Mouse (Mus musculus) layer of hippocampus, postnatal 36 days (tissue): ENCODE data around the gene Wbp1l. TPM values are rescaled to one million over a fixed set of nuclear protein-coding genes. Genes with fewer than 3 reads are reported as not detected.

Experiments
- DNase-seq, 2 experiments: peaks; one replicate each; pipeline ENCODE4 v3.0.0; 2022
- total RNA-seq, 2 experiments: library from RNA; stranded (reverse); gene quantifications; 2 replicates each; pipeline ENCODE4 v1.2.3; 2021

Wbp1l gene
- total RNA-seq, 2 experiments from 2014 or later = 39.9 to 40.8 TPM

DNA sequence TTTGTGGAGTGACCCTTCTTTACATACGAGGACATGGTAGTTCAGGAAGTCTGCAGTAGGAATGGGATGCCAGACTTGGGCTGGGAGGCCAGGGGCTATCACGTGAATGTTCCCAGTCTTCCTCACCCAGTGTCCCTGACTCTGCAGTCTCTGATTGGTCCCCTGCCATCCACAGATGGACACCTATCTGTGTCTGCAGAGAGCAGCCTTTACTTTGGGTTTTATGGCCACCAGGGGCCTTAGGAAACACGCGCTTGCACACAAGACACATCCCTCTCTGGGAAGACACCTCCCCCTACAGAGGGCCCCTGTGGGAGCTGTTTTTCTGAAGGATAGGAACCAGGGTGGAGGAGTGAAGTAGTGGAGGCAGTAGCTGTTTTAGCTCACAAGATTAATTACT is 62.6 kb downstream of the Wbp1l start:
- no peak for DNase-seq

GRCm38 (mm10) chr19:46662214-46662613 is 63.3 kb downstream of the Wbp1l start:
- DNase-seq = no peak

DNA sequence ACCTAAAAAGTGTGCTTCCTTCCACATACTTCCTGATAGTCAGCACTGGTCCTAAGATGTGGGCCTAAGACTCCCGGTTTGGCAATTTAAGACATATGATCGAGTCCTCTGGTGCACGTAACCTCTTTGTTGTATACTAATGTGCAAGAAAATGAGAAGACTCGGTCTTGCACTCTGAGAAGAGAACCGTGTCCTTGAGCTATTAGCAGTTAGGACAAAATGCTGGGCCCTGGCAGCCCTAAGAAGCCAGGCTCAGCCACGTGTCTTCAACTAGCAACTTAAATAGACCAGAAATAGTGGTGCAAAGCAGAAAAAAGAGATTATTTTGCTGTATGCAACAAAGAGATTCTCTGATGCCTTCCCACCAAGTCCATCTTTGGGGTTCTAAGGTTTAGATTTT is 63.9 kb downstream of the Wbp1l start:
- no peak for DNase-seq

DNA sequence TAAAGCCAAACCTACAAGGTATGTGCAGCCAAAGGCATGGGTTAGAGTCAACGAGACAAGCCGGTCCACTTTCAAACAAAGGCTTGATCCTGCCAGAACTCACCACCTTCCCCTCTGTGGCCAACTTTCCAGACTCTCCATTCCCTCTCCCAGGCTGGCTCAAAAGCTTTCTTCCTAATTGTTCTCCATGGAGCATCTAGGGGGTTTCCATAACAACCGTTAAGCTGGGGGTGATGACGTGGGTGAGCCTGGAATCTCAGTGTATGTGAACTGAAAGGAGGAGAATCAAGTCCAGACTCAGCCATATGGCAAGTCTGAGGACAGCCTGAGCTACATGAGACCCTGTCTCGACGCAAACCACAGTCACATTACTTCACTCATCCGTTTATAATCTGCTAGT is 66.6 kb downstream of the Wbp1l start:
- no peak for DNase-seq

- DNase-seq = peak in 1 of 2 experiments; percentile 0
These were observed 68.4 kb downstream of the Wbp1l start for GRCm38 (mm10) chr19:46667300-46667699.

- peak in 1 of 2 experiments; percentile 1 for DNase-seq
These were observed 69.4 kb downstream of the Wbp1l start for GRCm38 (mm10) chr19:46668263-46668662.

- DNase-seq = no peak
These were observed 70.9 kb downstream of the Wbp1l start for GRCm38 (mm10) chr19:46669802-46670201.

GRCm38 (mm10) chr19:46670691-46671090 is 71.8 kb downstream of the Wbp1l start:
- peak; percentile 52 to 63 for DNase-seq

- DNase-seq = no peak
These were observed 74.0 kb downstream of the Wbp1l start, which contains the start of gene Cyp17a1 for GRCm38 (mm10) chr19:46672766-46673418. TSS of gene Cyp17a1 (minus strand) at chr19:46673172.

- no peak for DNase-seq
These were observed 76.8 kb downstream of the Wbp1l start for GRCm38 (mm10) chr19:46675641-46676040.

- no peak for DNase-seq
These were observed 81.0 kb downstream of the Wbp1l start for GRCm38 (mm10) chr19:46679720-46680383.

DNA sequence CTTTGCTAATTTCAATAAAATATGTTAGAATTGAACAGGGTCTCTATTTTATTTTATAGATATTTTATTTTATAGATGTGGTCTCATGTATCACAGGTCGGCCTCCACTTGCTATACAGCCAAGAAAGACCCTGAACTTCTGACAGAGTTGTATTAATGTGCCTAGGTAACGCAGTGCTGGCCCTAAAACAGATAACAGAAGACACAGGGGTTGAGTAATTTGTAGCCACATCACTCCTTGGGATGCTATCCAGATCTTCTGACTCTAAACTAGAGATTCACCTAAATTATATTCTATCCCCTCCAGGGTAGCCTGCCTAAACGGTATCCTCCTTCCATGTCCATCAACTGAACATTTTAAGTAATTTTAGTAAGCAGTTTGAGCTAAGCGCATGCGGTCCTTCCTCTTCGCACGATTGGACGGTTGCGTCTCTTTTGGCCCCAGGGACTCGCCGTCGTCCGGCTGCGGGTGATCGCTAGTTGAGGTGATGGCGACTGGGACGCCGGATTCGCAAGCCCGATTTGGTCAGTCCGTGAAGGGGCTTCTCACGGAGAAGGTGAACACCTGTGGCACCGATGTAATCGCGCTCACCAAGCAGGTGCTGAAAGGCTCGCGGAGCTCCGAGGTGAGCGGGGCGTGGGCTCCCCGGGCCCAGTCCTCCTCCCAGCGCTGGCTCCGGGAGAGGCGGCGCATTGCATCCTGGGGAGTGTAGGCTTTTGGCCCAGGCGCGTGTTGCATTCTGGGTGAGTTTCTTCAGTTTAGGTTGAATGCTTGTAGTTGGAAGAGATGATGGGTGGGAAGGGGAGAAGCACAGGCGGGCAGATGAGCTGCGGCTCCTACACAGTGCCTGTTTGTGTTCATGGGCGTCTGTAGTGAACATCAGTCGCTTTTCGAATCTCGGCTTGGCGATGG is 90.8 kb downstream of the Wbp1l start, which contains the start of gene Borcs7:
Gene Borcs7 (plus strand): TSS at position 447 of the 913 bp plus-strand sequence.
- peak; percentile 91 to 94 for DNase-seq

- no peak for DNase-seq
These were observed 91.5 kb downstream of the Wbp1l start for GRCm38 (mm10) chr19:46690387-46690786.

DNA sequence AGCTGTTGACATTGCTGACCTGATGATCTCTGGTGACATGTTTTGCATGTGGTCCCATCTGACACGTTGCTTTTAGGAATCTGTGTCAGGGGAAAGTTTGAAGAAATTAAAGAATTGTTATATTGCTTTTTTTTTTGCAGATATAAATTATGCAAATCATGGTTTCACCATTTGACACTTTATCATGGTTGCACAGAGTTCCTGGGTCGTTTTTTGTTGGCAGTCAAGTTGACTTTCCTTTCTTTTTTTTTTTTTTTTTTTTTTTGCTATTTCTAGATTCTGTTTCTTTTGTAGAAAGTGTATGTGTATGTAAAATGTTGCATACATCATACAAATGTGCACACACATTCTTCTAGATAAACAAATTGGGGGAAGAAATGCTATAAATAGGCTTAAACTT is 92.2 kb downstream of the Wbp1l start:
- no peak for DNase-seq

DNA sequence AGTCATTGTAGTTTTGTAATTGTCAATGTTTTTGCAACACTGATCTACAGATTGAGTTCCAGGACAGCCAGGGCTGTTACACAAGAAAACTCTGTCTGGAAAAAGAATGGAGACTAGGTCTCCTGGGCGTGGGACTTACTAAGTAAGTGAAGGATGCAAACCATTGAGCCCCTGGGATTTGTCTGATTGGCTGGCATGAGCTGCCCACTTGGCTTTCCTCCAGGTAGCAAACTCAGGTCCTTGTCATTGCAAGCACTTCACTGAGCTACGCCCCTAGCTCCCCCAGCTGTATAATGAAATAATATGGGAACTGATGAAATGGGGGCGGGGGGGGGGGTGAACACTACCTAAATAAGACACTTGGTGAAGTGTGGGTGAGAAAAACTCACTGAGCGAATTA is 94.3 kb downstream of the Wbp1l start:
- DNase-seq = no peak

DNA sequence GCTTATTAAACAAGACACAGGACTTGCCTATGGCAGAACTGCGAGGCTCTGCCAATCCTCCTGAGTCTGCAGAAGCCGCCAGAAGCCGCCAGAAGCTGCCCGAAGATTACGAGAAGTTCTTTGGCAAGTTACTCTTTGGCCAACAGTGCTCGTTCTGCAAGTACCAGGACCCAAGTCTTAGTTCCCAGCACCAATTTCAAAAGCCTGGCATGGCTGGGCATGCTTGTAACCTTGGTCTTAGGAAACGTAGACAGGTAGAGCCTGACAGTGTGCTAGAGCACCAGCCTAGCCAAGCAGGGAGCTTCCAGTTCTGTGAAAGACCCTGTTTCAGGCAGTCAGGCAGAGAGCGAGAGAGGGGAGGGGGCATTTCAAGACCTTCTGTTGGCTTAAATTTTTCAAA is 97.6 kb downstream of the Wbp1l start:
- no peak for DNase-seq

- no peak for DNase-seq
These were observed 98.1 kb downstream of the Wbp1l start for GRCm38 (mm10) chr19:46696943-46697342.

GRCm38 (mm10) chr19:46697840-46698517 is 99.1 kb downstream of the Wbp1l start:
- no peak for DNase-seq

DNA sequence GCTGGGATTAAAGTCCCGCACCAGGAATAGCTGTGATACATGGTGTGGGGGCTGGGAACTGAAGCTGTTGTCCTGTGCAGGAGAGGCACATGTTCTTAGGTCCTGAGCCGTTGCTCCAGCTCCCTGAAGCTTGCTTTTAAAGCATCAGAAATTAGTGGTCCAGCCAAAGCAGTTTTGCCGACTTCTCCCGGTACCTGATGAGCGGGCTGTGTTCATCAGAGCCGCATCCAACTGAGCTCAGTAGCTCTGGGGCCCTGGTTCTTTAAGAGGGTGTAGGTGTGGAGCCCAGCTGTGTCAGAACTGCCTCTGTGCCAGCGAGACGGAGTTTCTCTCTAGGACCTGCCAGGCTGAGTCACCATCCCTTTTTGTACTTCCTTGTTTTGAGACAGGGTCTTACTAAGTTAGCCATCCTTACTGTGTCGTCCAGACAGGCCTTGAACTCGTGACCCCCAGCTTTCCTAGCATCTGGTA is 100.2 kb downstream of the Wbp1l start:
- no peak for DNase-seq

DNA sequence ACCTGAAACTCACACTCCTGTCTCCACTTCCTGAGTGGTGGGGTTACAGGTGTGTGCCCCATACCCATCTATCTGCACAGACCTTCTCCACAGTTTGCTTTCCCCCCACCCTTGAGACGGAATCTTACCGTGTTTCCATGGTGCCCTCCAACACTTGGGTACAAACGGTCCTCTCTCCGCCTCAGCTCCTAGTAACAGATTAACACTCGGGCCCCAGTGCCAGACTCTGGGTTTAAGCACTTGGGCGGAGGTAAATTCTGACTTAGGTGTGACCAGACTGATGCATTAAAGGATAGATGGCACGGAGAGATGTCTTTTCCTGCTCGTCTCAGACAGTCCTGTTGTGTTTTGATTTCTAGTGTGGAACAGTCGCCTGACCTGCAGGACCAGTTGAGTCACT is 102.3 kb downstream of the Wbp1l start:
- DNase-seq = no peak

GRCm38 (mm10) chr19:46705779-46706495 is 107.1 kb downstream of the Wbp1l start:
- no peak for DNase-seq
